Mouse (Mus musculus) ES-E14 (cell line): ENCODE measurements around the gene Zfp536.

Experiments used
- HCFC1 ChIP-seq: IDR thresholded peaks from 2 replicates; pipeline ENCODE4 v1.6.1; 2012; ENCODE audit warnings: low read length, inconsistent platforms, borderline replicate concordance; ENCODE audit not compliant: insufficient read depth
- ZC3H11A ChIP-seq: IDR thresholded peaks from 2 replicates; pipeline ENCODE4 v1.6.1; 2012; ENCODE audit warnings: low read depth, mild to moderate bottlenecking, inconsistent platforms, low read length, borderline replicate concordance

DNA sequence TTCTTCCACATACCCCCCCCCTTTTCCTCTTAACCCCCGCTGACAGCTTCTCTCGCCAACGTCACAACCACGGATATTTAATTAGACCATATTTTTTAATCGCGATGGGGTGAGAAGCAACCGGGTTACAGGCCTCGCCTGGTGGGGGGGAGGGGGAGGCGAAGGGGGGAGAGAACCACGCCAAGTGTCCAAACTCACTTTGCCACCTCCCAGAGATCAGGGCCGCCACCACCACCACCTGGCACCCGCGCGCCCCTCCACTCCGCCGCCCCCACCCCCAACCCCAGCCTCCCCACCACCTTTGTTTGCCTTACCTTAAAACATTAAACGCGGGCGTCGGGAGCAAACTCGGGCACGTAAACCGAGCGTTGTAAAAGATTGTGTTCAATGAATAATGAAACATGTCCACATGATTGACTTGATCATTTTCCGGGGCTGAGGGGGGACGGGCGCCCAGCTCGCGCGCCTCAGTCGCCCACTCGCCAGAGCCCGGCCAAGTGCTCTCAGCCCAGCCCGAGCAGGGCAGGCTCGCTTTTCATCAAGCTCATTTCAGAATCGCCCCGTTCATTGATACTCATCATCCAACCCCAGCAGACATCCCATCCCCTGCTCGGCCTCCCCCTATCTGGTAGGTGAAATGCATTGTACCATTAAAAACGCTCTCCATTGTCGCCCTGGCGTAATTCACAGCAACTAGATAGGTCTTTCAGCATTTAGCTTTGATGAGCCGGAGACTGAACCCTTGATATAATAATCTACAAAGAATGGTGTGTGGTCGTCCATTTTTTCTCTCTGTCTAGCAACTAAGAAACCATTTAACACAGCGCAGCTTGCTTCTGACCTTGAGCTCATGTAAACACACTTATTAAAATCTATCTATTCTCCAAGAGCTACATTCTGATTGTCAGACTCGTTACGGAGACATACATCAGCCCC lies 797 bp downstream of the Zfp536 start:
- TF ChIP-seq HCFC1: no peak
- TF ChIP-seq ZC3H11A: no peak
